Mouse (Mus musculus): ENCODE measurements at regions not wholly inside any gene's neighbourhood (a gene's known extent, or its start where the extent isn't known, plus 50 kb on each side); places are given as distances from the start of the nearest gene placed in this dataset.

GRCm38 (mm10) chr16:9457574-9457973, 537.8 kb downstream of the Grin2a start:
- TF ChIP-seq MEF2A (IDR thresholded peaks at IDR 0.05; ENCODE audit: borderline replicate concordance, low read depth, low read length) (no peak), MAX (IDR thresholded peaks at IDR 0.05; ENCODE audit: low read length) (no peak), CTCF (conservative IDR thresholded peaks at IDR 0.05 in 1 of 2, IDR thresholded peaks at IDR 0.05 in 1 of 2; ENCODE audit: low read depth in 2 of 2, low read length in 2 of 2) (no peak), NELFE (IDR thresholded peaks at IDR 0.05; ENCODE audit: low read depth, low read length) (no peak), MXI1 (IDR thresholded peaks at IDR 0.05; ENCODE audit: low read depth, low read length) (no peak), NRF1 (IDR thresholded peaks at IDR 0.05; ENCODE audit: low read depth, low read length) (no peak)

Data from CH12.LX (cell line).